Mouse (Mus musculus): ENCODE measurements around the gene Itgb3. TPM values are rescaled to one million over a fixed set of nuclear protein-coding genes. Genes with fewer than 3 reads are reported as not detected.

Itgb3 gene
- polyA plus RNA-seq, 1 experiment from 2014 or later = 0.80 TPM

DNA sequence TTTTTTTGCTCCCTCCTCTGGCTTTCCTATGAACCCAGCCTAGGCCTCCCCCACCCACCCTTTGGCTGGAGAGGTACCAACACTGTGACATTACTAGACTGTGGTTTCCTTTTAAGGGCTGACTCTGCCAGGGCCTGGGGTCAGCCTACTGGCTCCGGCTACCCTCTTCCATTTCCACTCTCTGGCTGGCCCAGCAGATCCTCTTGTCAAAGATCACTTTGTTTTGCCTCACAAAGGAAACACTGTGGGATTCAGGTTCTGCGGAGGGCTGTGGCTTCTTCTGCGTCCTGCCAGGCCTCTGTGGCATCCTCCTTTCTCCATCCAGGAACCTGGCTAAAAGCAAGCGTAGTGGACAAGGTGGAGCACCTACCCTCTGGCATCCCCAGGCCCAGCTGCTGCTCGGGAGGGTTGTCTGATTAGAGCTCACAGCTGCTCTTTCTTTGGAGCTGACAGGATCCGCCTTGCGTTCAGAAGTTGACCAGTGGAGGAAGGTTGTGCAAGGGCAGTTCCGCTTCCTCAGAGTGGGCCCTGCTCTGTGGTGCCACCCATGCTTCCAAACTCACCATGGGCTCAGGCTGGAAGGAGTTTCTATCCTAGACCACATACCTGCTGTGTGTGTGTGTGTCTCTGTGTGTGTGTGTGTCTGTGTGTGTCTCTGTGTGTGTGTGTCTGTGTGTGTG is 39.5 kb downstream of the Itgb3 start:
- H3K4me3 ChIP-seq = no peak overlapping the region
- no peak overlapping the region for H3K27ac ChIP-seq
- H3K27me3 ChIP-seq (replicated peaks) = no peaks in the 10 kb centered on the region
- WGBS = 65% methylated on average over 8 of the region's 8 CpGs
- ATAC-seq (replicated peaks) = no peak
- H3K4me1 ChIP-seq = no peaks in the 10 kb centered on the region
- no peaks in the 10 kb centered on the region for H3K9me3 ChIP-seq
- H3K36me3 ChIP-seq (replicated peaks) = no peaks in the 10 kb centered on the region
- no peak overlapping the region for H3K9ac ChIP-seq
- H3K4me2 ChIP-seq = no peak overlapping the region

DNA sequence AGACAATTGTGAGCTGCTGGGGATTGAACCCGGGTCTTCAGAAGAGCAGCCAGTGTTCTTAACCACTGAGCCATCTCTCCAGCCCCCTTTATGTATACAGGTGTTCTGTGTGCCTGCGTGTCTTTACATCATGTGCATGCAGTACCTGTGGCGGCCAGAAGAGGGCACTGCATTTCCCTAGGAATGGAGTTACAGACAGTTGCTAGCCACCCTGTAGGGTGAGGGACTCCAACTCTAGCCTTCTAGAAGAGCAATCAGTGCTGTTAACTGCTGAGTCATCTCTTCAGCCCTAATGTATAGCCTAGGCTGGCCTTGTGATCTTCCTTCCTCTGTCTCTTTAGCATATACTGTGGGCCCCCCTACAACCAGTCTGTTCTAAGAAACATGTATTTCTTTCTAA is 40.8 kb downstream of the Itgb3 start:
- 52% methylated on average over 3 of the region's 3 CpGs for WGBS
- Histone ChIP-seq H3K4me1 (no peaks in the 10 kb centered on the region), H3K27ac (no peak overlapping the region), H3K27me3 (replicated peaks) (no peaks in the 10 kb centered on the region), H3K4me3 (no peak overlapping the region), H3K4me2 (no peak overlapping the region), H3K9ac (no peak overlapping the region), H3K9me3 (no peaks in the 10 kb centered on the region), H3K36me3 (replicated peaks) (no peaks in the 10 kb centered on the region)
- no peak for ATAC-seq (replicated peaks)

- H3K36me3 ChIP-seq (replicated peaks) = no peaks in the 10 kb centered on the region
- H3K9ac ChIP-seq = no peak overlapping the region
- no peak overlapping the region for H3K4me3 ChIP-seq
- H3K4me2 ChIP-seq = no peak overlapping the region
- H3K9me3 ChIP-seq = no peaks in the 10 kb centered on the region
- ATAC-seq (replicated peaks) = no peak
- no peaks in the 10 kb centered on the region for H3K27me3 ChIP-seq (replicated peaks)
- H3K4me1 ChIP-seq = no peaks in the 10 kb centered on the region
- no peak overlapping the region for H3K27ac ChIP-seq
- WGBS = 96% methylated on average over 4 of the region's 4 CpGs
Observed at GRCm38 (mm10) chr11:104660599-104660998, 52.8 kb downstream of the Itgb3 start.

GRCm38 (mm10) chr11:104661106-104661505 is 53.3 kb downstream of the Itgb3 start:
- ATAC-seq (replicated peaks) = no peak
- no peak overlapping the region for H3K27ac ChIP-seq
- no peak overlapping the region for H3K9ac ChIP-seq
- H3K36me3 ChIP-seq (replicated peaks) = no peaks in the 10 kb centered on the region
- WGBS = 86% methylated on average over 5 of the region's 5 CpGs
- no peaks in the 10 kb centered on the region for H3K27me3 ChIP-seq (replicated peaks)
- no peaks in the 10 kb centered on the region for H3K9me3 ChIP-seq
- no peak overlapping the region for H3K4me2 ChIP-seq
- H3K4me1 ChIP-seq = no peaks in the 10 kb centered on the region
- no peak overlapping the region for H3K4me3 ChIP-seq

DNA sequence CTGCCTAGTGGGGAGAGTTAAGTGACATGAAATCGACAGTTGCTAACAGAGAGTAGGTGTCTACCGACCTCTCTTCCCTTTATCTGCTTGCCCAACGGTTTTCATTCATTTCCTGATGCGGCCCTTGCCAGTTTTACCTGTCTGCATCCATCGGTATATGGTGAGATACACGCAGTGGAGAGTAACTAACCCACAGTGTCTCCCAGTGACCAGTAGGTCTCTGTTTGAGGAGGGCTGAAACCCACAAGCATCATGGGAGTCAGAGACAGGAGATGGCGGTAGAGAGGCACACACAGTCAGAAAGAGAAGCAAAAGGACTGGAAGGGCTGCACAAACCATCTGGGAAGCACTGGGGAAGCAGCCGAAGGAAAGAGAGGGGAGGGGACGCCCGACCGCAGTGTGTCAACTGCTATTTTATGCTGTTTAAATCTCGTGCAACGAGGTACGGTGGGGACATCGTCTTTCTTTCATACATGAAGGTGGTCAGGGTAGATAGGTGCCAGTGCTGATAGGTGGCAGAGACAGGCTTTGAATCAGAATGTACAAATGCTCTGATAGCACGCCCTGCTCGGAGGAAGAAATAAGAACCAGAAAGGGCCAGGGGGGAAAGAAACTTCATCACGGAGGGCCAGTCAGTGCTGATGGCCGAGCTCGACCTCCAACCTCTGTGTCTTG is 53.9 kb downstream of the Itgb3 start:
- no peaks in the 10 kb centered on the region for H3K36me3 ChIP-seq (replicated peaks)
- no peak for ATAC-seq (replicated peaks)
- no peaks in the 10 kb centered on the region for H3K27me3 ChIP-seq (replicated peaks)
- H3K27ac ChIP-seq = no peak overlapping the region
- H3K9me3 ChIP-seq = no peaks in the 10 kb centered on the region
- no peak overlapping the region for H3K4me3 ChIP-seq
- H3K9ac ChIP-seq = no peak overlapping the region
- H3K4me1 ChIP-seq = no peaks in the 10 kb centered on the region
- WGBS = 82% methylated on average over 20 of the region's 20 CpGs
- no peak overlapping the region for H3K4me2 ChIP-seq

- Histone ChIP-seq H3K27me3 (replicated peaks) (no peaks in the 10 kb centered on the region), H3K4me2 (no peak overlapping the region), H3K27ac (no peak overlapping the region), H3K36me3 (replicated peaks) (no peaks in the 10 kb centered on the region), H3K4me1 (no peaks in the 10 kb centered on the region), H3K9ac (no peak overlapping the region), H3K4me3 (no peak overlapping the region), H3K9me3 (no peaks in the 10 kb centered on the region)
- no peak for ATAC-seq (replicated peaks)
- WGBS = 91% methylated on average over 11 of the region's 11 CpGs
Observed at GRCm38 (mm10) chr11:104662573-104662972, 54.8 kb downstream of the Itgb3 start.

- no peak overlapping the region for H3K27ac ChIP-seq
- WGBS = 76% methylated on average over 6 of the region's 6 CpGs
- H3K9ac ChIP-seq = no peak overlapping the region
- H3K4me3 ChIP-seq = no peak overlapping the region
- no peaks in the 10 kb centered on the region for H3K36me3 ChIP-seq (replicated peaks)
- H3K4me1 ChIP-seq = no peaks in the 10 kb centered on the region
- no peak overlapping the region for H3K4me2 ChIP-seq
- H3K9me3 ChIP-seq = no peaks in the 10 kb centered on the region
- no peaks in the 10 kb centered on the region for H3K27me3 ChIP-seq (replicated peaks)
- no peak for ATAC-seq (replicated peaks)
Observed at GRCm38 (mm10) chr11:104663241-104663877, 55.6 kb downstream of the Itgb3 start.

DNA sequence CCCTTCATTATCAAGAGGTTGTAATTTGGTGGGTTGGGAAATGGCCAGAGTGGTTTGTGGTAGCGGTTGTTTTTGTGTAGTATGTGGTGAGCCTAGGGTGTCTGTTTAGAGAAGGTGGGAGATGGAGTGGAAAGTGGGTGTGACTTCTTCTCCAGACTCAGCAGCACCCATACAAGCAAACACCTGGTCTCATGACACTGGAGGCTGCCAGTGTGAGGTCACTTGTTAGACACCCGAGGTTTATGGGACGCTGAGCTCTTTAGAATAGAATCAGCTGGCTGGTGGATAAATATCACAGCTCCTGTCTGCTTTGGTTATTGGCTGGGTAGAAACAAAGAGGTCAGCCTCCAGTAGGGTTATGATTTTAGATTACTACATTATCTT is 56.1 kb downstream of the Itgb3 start:
- 84% methylated on average over 3 of the region's 3 CpGs for WGBS
- Histone ChIP-seq H3K9me3 (no peaks in the 10 kb centered on the region), H3K27me3 (replicated peaks) (no peaks in the 10 kb centered on the region), H3K4me3 (no peak overlapping the region), H3K27ac (no peak overlapping the region), H3K9ac (no peak overlapping the region), H3K4me2 (no peak overlapping the region), H3K4me1 (no peaks in the 10 kb centered on the region), H3K36me3 (replicated peaks) (no peaks in the 10 kb centered on the region)
- ATAC-seq (replicated peaks) = no peak

DNA sequence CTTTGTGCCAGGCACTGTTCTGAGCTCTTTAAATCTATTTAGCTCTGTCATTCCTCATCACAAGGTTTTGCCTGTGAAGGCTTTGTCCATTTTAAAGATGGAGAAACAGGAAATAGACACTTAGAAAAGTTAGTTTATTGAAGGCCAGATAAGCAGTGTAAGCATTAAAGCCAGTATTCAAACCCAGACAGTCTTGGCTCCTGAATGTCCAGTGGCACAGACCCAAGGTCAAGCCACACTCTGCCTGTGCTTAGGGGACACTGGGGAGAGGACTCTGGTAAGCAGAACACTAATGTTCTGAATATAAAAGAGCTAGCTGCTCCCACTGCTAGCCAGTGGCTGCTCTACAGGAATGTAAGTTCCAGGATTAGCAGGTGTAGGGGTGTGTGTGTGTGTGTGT is 56.6 kb downstream of the Itgb3 start:
- Histone ChIP-seq H3K4me3 (no peak overlapping the region), H3K27ac (no peak overlapping the region), H3K27me3 (replicated peaks) (no peaks in the 10 kb centered on the region), H3K4me2 (no peak overlapping the region), H3K9me3 (no peaks in the 10 kb centered on the region), H3K36me3 (replicated peaks) (no peaks in the 10 kb centered on the region), H3K4me1 (no peaks in the 10 kb centered on the region), H3K9ac (no peak overlapping the region)
- ATAC-seq (replicated peaks) = no peak

GRCm38 (mm10) chr11:104667399-104667798 is 59.6 kb downstream of the Itgb3 start:
- H3K9ac ChIP-seq = no peak overlapping the region
- no peaks in the 10 kb centered on the region for H3K27me3 ChIP-seq (replicated peaks)
- WGBS = 71% methylated on average over 5 of the region's 5 CpGs
- H3K27ac ChIP-seq = no peak overlapping the region
- H3K4me2 ChIP-seq = no peak overlapping the region
- H3K4me1 ChIP-seq = no peaks in the 10 kb centered on the region
- no peak for ATAC-seq (replicated peaks)
- no peaks in the 10 kb centered on the region for H3K36me3 ChIP-seq (replicated peaks)
- H3K4me3 ChIP-seq = no peak overlapping the region
- H3K9me3 ChIP-seq = no peaks in the 10 kb centered on the region

DNA sequence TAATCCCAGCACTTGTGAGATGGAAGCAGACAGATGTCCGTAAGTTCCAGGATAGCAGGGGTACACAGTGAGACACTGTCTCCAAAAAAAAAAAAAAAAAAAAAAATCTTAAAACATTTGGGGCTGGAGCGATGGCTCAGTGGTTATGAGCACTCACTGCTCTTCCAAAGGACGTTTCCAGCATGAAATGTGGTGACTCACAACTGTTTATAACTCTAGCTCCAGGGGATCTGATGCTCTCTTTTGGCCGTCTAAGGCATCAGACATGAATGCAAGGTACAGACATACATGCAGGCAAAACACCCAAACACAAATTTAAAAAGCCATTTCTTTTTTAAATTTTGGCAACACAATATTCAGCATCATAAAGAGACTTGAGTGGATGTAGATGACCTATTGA is 65.6 kb downstream of the Itgb3 start:
- Histone ChIP-seq H3K9me3 (no peaks in the 10 kb centered on the region), H3K4me3 (no peak overlapping the region), H3K36me3 (replicated peaks) (no peaks in the 10 kb centered on the region), H3K9ac (no peak overlapping the region), H3K4me1 (no peaks in the 10 kb centered on the region), H3K4me2 (no peak overlapping the region), H3K27ac (no peak overlapping the region), H3K27me3 (replicated peaks) (no peaks in the 10 kb centered on the region)
- ATAC-seq (replicated peaks) = no peak
- 74% methylated on average over 4 of the region's 4 CpGs for WGBS

GRCm38 (mm10) chr11:104674768-104675167 is 67.0 kb downstream of the Itgb3 start:
- H3K9me3 ChIP-seq = no peaks in the 10 kb centered on the region
- WGBS = 91% methylated on average over 11 of the region's 11 CpGs
- no peak overlapping the region for H3K9ac ChIP-seq
- H3K4me2 ChIP-seq = no peak overlapping the region
- no peaks in the 10 kb centered on the region for H3K36me3 ChIP-seq (replicated peaks)
- H3K27me3 ChIP-seq (replicated peaks) = no peaks in the 10 kb centered on the region
- H3K4me3 ChIP-seq = no peak overlapping the region
- no peaks in the 10 kb centered on the region for H3K4me1 ChIP-seq
- H3K27ac ChIP-seq = no peak overlapping the region
- ATAC-seq (replicated peaks) = no peak

DNA sequence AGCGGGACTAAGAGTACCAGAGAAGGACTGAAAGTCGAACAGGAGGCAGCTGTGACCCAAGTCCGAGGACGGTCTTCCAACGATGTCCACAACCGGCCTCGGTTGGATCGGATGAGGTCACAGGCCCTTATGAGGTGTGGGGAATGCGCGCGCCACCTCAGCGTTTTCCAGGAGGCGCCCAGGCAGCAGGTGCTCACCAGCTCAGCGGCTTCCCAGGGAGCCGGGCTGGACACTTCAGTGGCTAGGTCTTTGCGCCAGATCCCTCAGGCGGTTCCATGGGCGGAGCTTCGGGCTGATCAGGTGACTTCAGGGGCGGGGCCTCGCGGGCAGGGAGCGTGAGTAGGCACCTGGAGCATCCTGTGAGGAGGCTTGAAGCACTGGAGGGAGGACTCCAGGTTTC is 77.7 kb downstream of the Itgb3 start, which contains the start of gene Gm11639:
TSS of gene Gm11639 (plus strand) at position 160 of the 400 bp plus-strand sequence.
- no peak for ATAC-seq (replicated peaks)
- Histone ChIP-seq H3K9me3 (no peaks in the 10 kb centered on the region), H3K4me1 (no peaks in the 10 kb centered on the region), H3K36me3 (replicated peaks) (no peaks in the 10 kb centered on the region), H3K27me3 (replicated peaks) (no peaks in the 10 kb centered on the region), H3K27ac (no peak within 1 kb of the TSS), H3K4me2 (peak within 1 kb of the TSS; percentile 36), H3K9ac (no peak within 1 kb of the TSS), H3K4me3 (peak within 1 kb of the TSS; percentile 16; the same call in 1 of the 2 replicates)
- 31% methylated on average over 23 of the region's 23 CpGs for WGBS

Measured in midbrain, embryonic 15.5 days (tissue).